Mouse (Mus musculus): ENCODE measurements around the gene Cnga3. TPM values are rescaled to one million over a fixed set of nuclear protein-coding genes. Genes with fewer than 3 reads are reported as not detected.

The Cnga3 gene
- polyA plus RNA-seq, 1 experiment from 2014 or later: 0.42 TPM

GRCm38 (mm10) chr1:37305691-37306287, 91.6 kb downstream of the Cnga3 start:
- ATAC-seq: no peak
- TF ChIP-seq CTCF (IDR thresholded peaks at IDR 0.05; ENCODE audit: low read depth): no peak
- H3K27me3 ChIP-seq (replicated peaks; ENCODE audit: control insufficient read depth, insufficient read depth, low read length): no peaks in the 10 kb centered on the region

GRCm38 (mm10) chr1:37307586-37307985, 93.4 kb downstream of the Cnga3 start:
- Histone ChIP-seq H3K36me3 (ENCODE audit: control insufficient read depth, insufficient read depth) (no peaks in the 10 kb centered on the region), H3K27me3 (replicated peaks; ENCODE audit: control insufficient read depth, insufficient read depth, low read length) (no peaks in the 10 kb centered on the region), H3K4me2 (replicated peaks; ENCODE audit: low read depth) (no peak overlapping the region), H3K9ac (ENCODE audit: low read depth, low read length) (no peak overlapping the region), H3K9me3 (ENCODE audit: control insufficient read depth) (no peaks in the 10 kb centered on the region), H3K4me3 (ENCODE audit: low read depth, low read length) (no peak overlapping the region), H3K4me1 (replicated peaks; ENCODE audit: control insufficient read depth, insufficient read depth, low read length) (0 out of 2 replicates have a peak, but pooled peaks cover 4% of the 10 kb centered on the region), H3K27ac (ENCODE audit: low read depth, low read length) (no peak overlapping the region)
- 85% methylated on average over 2 of the region's 2 CpGs for WGBS
- TF ChIP-seq CTCF (IDR thresholded peaks at IDR 0.05; ENCODE audit: low read depth): no peak
- ATAC-seq: no peak

More at GRCm38 (mm10) chr1:37305691-37306287, 91.6 kb downstream of the Cnga3 start:
- no peak overlapping the region for H3K27ac ChIP-seq (ENCODE audit: low read depth, low read length)
- no peak overlapping the region for H3K4me2 ChIP-seq (replicated peaks; ENCODE audit: low read depth)
- H3K9me3 ChIP-seq (ENCODE audit: control insufficient read depth): no peaks in the 10 kb centered on the region
- H3K4me3 ChIP-seq (ENCODE audit: low read depth, low read length): no peak overlapping the region
- H3K4me1 ChIP-seq (replicated peaks; ENCODE audit: control insufficient read depth, insufficient read depth, low read length): 0 out of 2 replicates have a peak, but pooled peaks cover 4% of the 10 kb centered on the region
- H3K36me3 ChIP-seq (ENCODE audit: control insufficient read depth, insufficient read depth): no peaks in the 10 kb centered on the region
- H3K9ac ChIP-seq (ENCODE audit: low read depth, low read length): no peak overlapping the region
- 61% methylated on average over 9 of the region's 9 CpGs for WGBS

- WGBS: 84% methylated on average over 8 of the region's 8 CpGs
- 0 out of 2 replicates have a peak, but pooled peaks cover 4% of the 10 kb centered on the region for H3K4me1 ChIP-seq (replicated peaks; ENCODE audit: control insufficient read depth, insufficient read depth, low read length)
- H3K4me3 ChIP-seq (ENCODE audit: low read depth, low read length): no peak overlapping the region
- TF ChIP-seq CTCF (IDR thresholded peaks at IDR 0.05; ENCODE audit: low read depth): no peak
- H3K27ac ChIP-seq (ENCODE audit: low read depth, low read length): no peak overlapping the region
- H3K36me3 ChIP-seq (ENCODE audit: control insufficient read depth, insufficient read depth): no peaks in the 10 kb centered on the region
- H3K27me3 ChIP-seq (replicated peaks; ENCODE audit: control insufficient read depth, insufficient read depth, low read length): no peaks in the 10 kb centered on the region
- no peak for ATAC-seq
- H3K9me3 ChIP-seq (ENCODE audit: control insufficient read depth): no peaks in the 10 kb centered on the region
- H3K4me2 ChIP-seq (replicated peaks; ENCODE audit: low read depth): no peak overlapping the region
- no peak overlapping the region for H3K9ac ChIP-seq (ENCODE audit: low read depth, low read length)
Measured at GRCm38 (mm10) chr1:37308021-37308742, 93.9 kb downstream of the Cnga3 start.

GRCm38 (mm10) chr1:37308743-37309100, 94.5 kb downstream of the Cnga3 start:
- no peaks in the 10 kb centered on the region for H3K9me3 ChIP-seq (ENCODE audit: control insufficient read depth)
- WGBS: 65% methylated on average over 3 of the region's 3 CpGs
- H3K4me2 ChIP-seq (replicated peaks; ENCODE audit: low read depth): no peak overlapping the region
- no peak for TF ChIP-seq CTCF (IDR thresholded peaks at IDR 0.05; ENCODE audit: low read depth)
- no peak overlapping the region for H3K9ac ChIP-seq (ENCODE audit: low read depth, low read length)
- H3K4me3 ChIP-seq (ENCODE audit: low read depth, low read length): no peak overlapping the region
- H3K36me3 ChIP-seq (ENCODE audit: control insufficient read depth, insufficient read depth): no peaks in the 10 kb centered on the region
- 0 out of 2 replicates have a peak, but pooled peaks cover 4% of the 10 kb centered on the region for H3K4me1 ChIP-seq (replicated peaks; ENCODE audit: control insufficient read depth, insufficient read depth, low read length)
- peak; percentile 16; the same call in 1 of the 2 replicates for ATAC-seq
- H3K27me3 ChIP-seq (replicated peaks; ENCODE audit: control insufficient read depth, insufficient read depth, low read length): no peaks in the 10 kb centered on the region
- H3K27ac ChIP-seq (ENCODE audit: low read depth, low read length): no peak overlapping the region

GRCm38 (mm10) chr1:37309939-37310515, 95.8 kb downstream of the Cnga3 start:
- no peak for ATAC-seq

More at GRCm38 (mm10) chr1:37309939-37310515, 95.8 kb downstream of the Cnga3 start:
- Histone ChIP-seq H3K4me3 (ENCODE audit: low read depth, low read length) (no peak overlapping the region), H3K4me1 (replicated peaks; ENCODE audit: control insufficient read depth, insufficient read depth, low read length) (0 out of 2 replicates have a peak, but pooled peaks cover 4% of the 10 kb centered on the region), H3K36me3 (ENCODE audit: control insufficient read depth, insufficient read depth) (no peaks in the 10 kb centered on the region), H3K27ac (ENCODE audit: low read depth, low read length) (no peak overlapping the region), H3K9ac (ENCODE audit: low read depth, low read length) (no peak overlapping the region), H3K27me3 (replicated peaks; ENCODE audit: control insufficient read depth, insufficient read depth, low read length) (no peaks in the 10 kb centered on the region), H3K9me3 (ENCODE audit: control insufficient read depth) (no peaks in the 10 kb centered on the region), H3K4me2 (replicated peaks; ENCODE audit: low read depth) (no peak overlapping the region)
- no peak for TF ChIP-seq CTCF (IDR thresholded peaks at IDR 0.05; ENCODE audit: low read depth)
- 92% methylated on average over 4 of the region's 4 CpGs for WGBS

Other genes with a start within 250 kb of the Cnga3 start
- gene Vwa3b, start 187.8 kb upstream of the Cnga3 start, polyA plus RNA-seq (2015; fragmentation: Nextera tagmentation; extraction: Ambion mirVana): 1.1 and 1.2 TPM in 2 replicates
- gene Inpp4a, start 85.4 kb downstream of the Cnga3 start, polyA plus RNA-seq (2015; fragmentation: Nextera tagmentation; extraction: Ambion mirVana): 7.8 and 9.5 TPM in 2 replicates
- 33.4 and 33.9 TPM in 2 replicates for gene Coa5, start 215.7 kb downstream of the Cnga3 start, polyA plus RNA-seq (2015; fragmentation: Nextera tagmentation; extraction: Ambion mirVana)
- gene Unc50, start 215.7 kb downstream of the Cnga3 start, polyA plus RNA-seq (2015; fragmentation: Nextera tagmentation; extraction: Ambion mirVana): 121 and 132 TPM in 2 replicates